Mouse (Mus musculus): ENCODE measurements around the gene Slc11a2.
"Not testable (repeated sequence)": the region's sequence is repeated elsewhere in the genome, so short reads cannot be mapped to it uniquely, and the experiment has no call there.

The Slc11a2 gene

GRCm38 (mm10) chr15:100402347-100402746, 22.5 kb downstream of the Slc11a2 start:
- no peak for DNase-seq (ENCODE audit: low spot score)

- no peak for DNase-seq (ENCODE audit: low spot score)
These were observed 23.1 kb downstream of the Slc11a2 start for GRCm38 (mm10) chr15:100401811-100402210.

- DNase-seq (ENCODE audit: low spot score), result no peak
These were observed 24.2 kb downstream of the Slc11a2 start for GRCm38 (mm10) chr15:100400592-100401250.

GRCm38 (mm10) chr15:100395561-100395960, 29.3 kb downstream of the Slc11a2 start:
- DNase-seq (ENCODE audit: low spot score), result no peak

- no peak for DNase-seq (ENCODE audit: low spot score)
These were observed 31.9 kb downstream of the Slc11a2 start for GRCm38 (mm10) chr15:100393016-100393415.

- DNase-seq (ENCODE audit: low spot score), result no peak
These were observed 33.3 kb downstream of the Slc11a2 start for GRCm38 (mm10) chr15:100391599-100391998.

- DNase-seq (ENCODE audit: low spot score), result no peak
These were observed 33.8 kb downstream of the Slc11a2 start for GRCm38 (mm10) chr15:100391066-100391465.

- DNase-seq (ENCODE audit: low spot score), result no peak
These were observed 36.0 kb downstream of the Slc11a2 start for GRCm38 (mm10) chr15:100388886-100389285.

GRCm38 (mm10) chr15:100388224-100388835, 36.5 kb downstream of the Slc11a2 start:
- no peak for DNase-seq (ENCODE audit: low spot score)

GRCm38 (mm10) chr15:100387544-100388223, 37.2 kb downstream of the Slc11a2 start:
- no peak for DNase-seq (ENCODE audit: low spot score)

GRCm38 (mm10) chr15:100385705-100386104, 39.2 kb downstream of the Slc11a2 start:
- DNase-seq (ENCODE audit: low spot score), result no peak

- no peak for DNase-seq (ENCODE audit: low spot score)
These were observed 44.8 kb downstream of the Slc11a2 start for GRCm38 (mm10) chr15:100380104-100380503.

- DNase-seq (ENCODE audit: low spot score), result no peak
These were observed 45.2 kb downstream of the Slc11a2 start for GRCm38 (mm10) chr15:100379658-100380057.

GRCm38 (mm10) chr15:100377847-100378505, 46.9 kb downstream of the Slc11a2 start:
- DNase-seq (ENCODE audit: low spot score), result peak; percentile 37

GRCm38 (mm10) chr15:100375066-100375465, 49.8 kb downstream of the Slc11a2 start:
- DNase-seq (ENCODE audit: low spot score), result peak; percentile 82

GRCm38 (mm10) chr15:100367119-100367518, 57.8 kb downstream of the Slc11a2 start:
- DNase-seq (ENCODE audit: low spot score), result no peak

GRCm38 (mm10) chr15:100365967-100366366, 58.9 kb downstream of the Slc11a2 start:
- DNase-seq (ENCODE audit: low spot score), result not testable (repeated sequence)

GRCm38 (mm10) chr15:100364242-100364641, 60.6 kb downstream of the Slc11a2 start, which contains the start of gene Higd1c:
Gene Higd1c, plus strand, starts transcription at chr15:100364542.
- no peak for DNase-seq (ENCODE audit: low spot score)

- no peak for DNase-seq (ENCODE audit: low spot score)
These were observed 69.0 kb downstream of the Slc11a2 start for GRCm38 (mm10) chr15:100355876-100356275.

- not testable (repeated sequence) for DNase-seq (ENCODE audit: low spot score)
These were observed 71.5 kb downstream of the Slc11a2 start for GRCm38 (mm10) chr15:100353399-100353798.

- DNase-seq (ENCODE audit: low spot score), result no peak
These were observed 72.1 kb downstream of the Slc11a2 start, which contains the start of the genes Methig1 and Mettl7a2 for GRCm38 (mm10) chr15:100352711-100353250. Gene Methig1, plus strand, starts transcription at chr15:100353149. Gene Mettl7a2, plus strand, starts transcription at chr15:100353200.

- no peak for DNase-seq (ENCODE audit: low spot score)
These were observed 73.3 kb downstream of the Slc11a2 start for GRCm38 (mm10) chr15:100351501-100352060.
